Mouse (Mus musculus) forebrain, embryonic 10.5 days (tissue): Measurements from ENCODE around the gene Pde7b. TPM values are rescaled to one million over a fixed set of nuclear protein-coding genes. Genes with fewer than 3 reads are reported as not detected.

Experiments used
- DNase-seq: peaks from one replicate; pipeline ENCODE4 v3.0.0-alpha.2; 2017; ENCODE audit warnings: low spot score; ENCODE audit errors: extremely low spot score
- H3K27ac ChIP-seq: fragments of 300-500 bp; sonication (generic); 2 replicates; pipeline ENCODE4 v1.5.1; 2016; ENCODE audit warnings: mild to moderate bottlenecking
- H3K27me3 ChIP-seq: fragments of 300-500 bp; sonication (generic); 2 replicates; pipeline ENCODE4 v1.6.1; 2016; ENCODE audit warnings: mild to moderate bottlenecking; ENCODE audit not compliant: poor library complexity, severe bottlenecking
- H3K36me3 ChIP-seq: fragments of 300-500 bp; sonication (generic); replicated peaks from 2 replicates; pipeline ENCODE4 v1.6.1; 2016; ENCODE audit warnings: mild to moderate bottlenecking, moderate library complexity
- H3K4me1 ChIP-seq: fragments of 300-500 bp; sonication (generic); 2 replicates; pipeline ENCODE4 v1.6.1; 2016
- H3K4me3 ChIP-seq: fragments of 300-500 bp; sonication (generic); 2 replicates; pipeline ENCODE4 v1.5.1; 2016; ENCODE audit warnings: mild to moderate bottlenecking, moderate library complexity
- H3K9me3 ChIP-seq: fragments of 300-500 bp; sonication (generic); 2 replicates; pipeline ENCODE4 v1.6.1; 2016; ENCODE audit warnings: mild to moderate bottlenecking, moderate library complexity
- WGBS: fragments of 180-500 bp; shearing (Covaris S2); methylation state at CpG from one replicate; pipeline ENCODE4 v1.1.7; 2016; 5-methylcytosine and 5-hydroxymethylcytosine counted together
- polyA plus RNA-seq: library from polyadenylated mRNA; unstranded; fragments of >200 nt; fragmentation: Nextera tagmentation; extraction: Ambion mirVana; gene quantifications from 2 replicates; pipeline ENCODE4 v1.2.1, GENCODE M21; 2016

Pde7b gene
- polyA plus RNA-seq, 1 experiment from 2014 or later: 0.89 TPM

DNA sequence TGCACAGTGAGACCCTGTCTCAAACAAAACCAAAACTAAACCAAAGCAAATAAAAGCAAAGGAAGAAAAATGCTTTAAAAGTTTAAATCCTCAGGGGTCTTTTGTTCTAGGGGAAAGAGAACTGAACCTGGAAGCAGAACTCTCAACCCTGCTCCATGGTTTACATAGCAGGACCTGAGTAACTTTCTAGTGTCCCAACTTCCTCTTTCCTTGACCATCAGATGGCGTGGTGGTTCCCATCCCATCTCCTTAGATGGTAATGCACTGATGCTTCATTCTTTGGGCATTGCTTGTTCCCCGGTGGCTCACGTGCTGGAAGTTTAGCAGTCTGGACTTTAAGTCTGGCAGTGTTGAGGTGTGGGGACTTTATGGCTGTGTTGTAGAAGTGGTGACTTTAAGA, 343.5 kb downstream of the Pde7b start:
- Histone ChIP-seq H3K36me3 (no peaks in the 10 kb centered on the region), H3K4me3 (no peak overlapping the region), H3K4me1 (peaks cover 11% of the 10 kb centered on the region), H3K9me3 (no peaks in the 10 kb centered on the region), H3K27me3 (no peaks in the 10 kb centered on the region), H3K27ac (no peak overlapping the region)
- 79% methylated on average over 3 of the region's 3 CpGs for WGBS
- no peak for DNase-seq

GRCm38 (mm10) chr10:20380798-20381197, 344.1 kb downstream of the Pde7b start:
- Histone ChIP-seq H3K4me1 (peaks cover 11% of the 10 kb centered on the region), H3K27me3 (no peaks in the 10 kb centered on the region), H3K36me3 (no peaks in the 10 kb centered on the region), H3K4me3 (no peak overlapping the region), H3K27ac (no peak overlapping the region), H3K9me3 (no peaks in the 10 kb centered on the region)
- no peak for DNase-seq
- WGBS: 90% methylated on average over 3 of the region's 3 CpGs

DNA sequence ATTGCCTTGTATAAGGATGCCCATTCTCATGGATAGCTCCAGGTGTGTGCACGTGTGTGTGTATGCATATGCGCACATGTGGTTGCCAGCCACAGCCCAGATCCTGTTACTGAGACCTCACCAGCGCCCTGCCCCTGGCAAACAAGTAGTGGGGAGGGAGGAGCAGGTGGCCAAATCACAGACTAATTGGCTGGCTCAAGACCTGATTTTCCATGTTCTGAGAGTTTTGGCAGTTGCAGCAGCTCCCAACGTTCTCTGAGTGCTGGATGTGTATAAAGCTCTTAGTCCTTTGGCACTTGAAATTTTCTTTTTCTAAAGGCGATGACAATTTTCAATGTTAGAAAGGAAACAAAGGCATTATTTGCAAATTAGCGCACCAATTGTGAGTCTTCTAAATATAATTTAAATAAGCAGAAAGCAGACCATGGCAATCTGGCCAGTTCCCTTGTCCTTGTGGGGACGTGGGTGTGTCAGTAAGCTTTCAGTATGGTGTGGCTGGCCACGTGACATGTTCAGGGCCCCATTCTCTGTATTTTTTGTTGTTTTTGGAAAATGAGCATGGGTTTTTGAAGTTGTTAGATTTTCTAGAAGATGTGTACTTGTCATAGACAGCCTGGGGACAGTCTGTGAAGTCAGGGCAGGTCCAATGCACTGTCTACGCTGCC, 345.7 kb downstream of the Pde7b start:
- H3K4me3 ChIP-seq: no peak overlapping the region
- H3K27me3 ChIP-seq: no peaks in the 10 kb centered on the region
- WGBS: 81% methylated on average over 9 of the region's 9 CpGs
- H3K36me3 ChIP-seq: no peaks in the 10 kb centered on the region
- no peak for DNase-seq
- H3K4me1 ChIP-seq: peaks cover 11% of the 10 kb centered on the region
- no peak overlapping the region for H3K27ac ChIP-seq
- H3K9me3 ChIP-seq: no peaks in the 10 kb centered on the region

DNA sequence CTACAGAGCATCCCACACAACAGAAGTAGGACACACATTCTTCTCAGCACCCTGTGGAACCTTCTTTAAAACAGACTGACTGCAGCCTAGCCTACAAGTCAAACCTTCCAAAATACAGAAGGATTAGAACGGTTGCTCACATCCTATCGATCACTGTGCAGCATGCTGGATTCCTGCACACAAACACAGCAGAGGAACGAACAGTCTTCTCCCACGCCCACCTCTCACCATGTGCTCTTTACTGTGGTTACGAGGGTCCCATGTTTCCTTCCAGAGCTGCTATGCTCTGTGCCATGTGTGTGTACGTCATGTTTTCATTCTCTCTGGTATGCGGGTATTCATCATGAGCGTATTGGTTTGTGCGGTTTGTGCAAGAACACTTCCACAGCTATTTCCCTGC, 347.3 kb downstream of the Pde7b start:
- Histone ChIP-seq H3K36me3 (no peaks in the 10 kb centered on the region), H3K4me3 (no peak overlapping the region), H3K9me3 (no peaks in the 10 kb centered on the region), H3K4me1 (peaks cover 5% of the 10 kb centered on the region), H3K27me3 (no peaks in the 10 kb centered on the region), H3K27ac (no peak overlapping the region)
- 90% methylated on average over 9 of the region's 9 CpGs for WGBS
- no peak for DNase-seq

DNA sequence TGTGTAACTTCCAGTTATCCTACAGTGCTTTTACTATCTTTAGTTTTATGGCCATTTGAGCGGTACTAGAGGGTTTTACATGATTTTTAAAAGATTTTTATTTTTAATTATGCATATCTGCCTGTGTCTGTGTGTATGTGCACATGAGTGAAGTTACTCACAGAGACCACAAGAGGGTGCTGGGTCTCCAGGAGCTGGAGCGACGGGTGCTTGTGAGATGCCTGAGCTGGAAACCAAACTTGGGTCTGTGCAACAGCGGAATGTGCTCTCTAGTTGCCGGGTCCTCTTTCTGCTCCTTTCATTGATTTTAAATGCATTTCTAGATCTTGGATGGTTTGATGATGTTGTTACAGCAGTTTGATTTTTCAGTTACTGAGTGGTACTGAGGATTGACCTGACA, 352.8 kb downstream of the Pde7b start:
- DNase-seq: no peak
- H3K9me3 ChIP-seq: peaks cover 9% of the 10 kb centered on the region; the same call in 1 of the 2 replicates
- H3K27me3 ChIP-seq: no peaks in the 10 kb centered on the region
- H3K27ac ChIP-seq: no peak overlapping the region
- H3K4me1 ChIP-seq: no peaks in the 10 kb centered on the region
- H3K4me3 ChIP-seq: no peak overlapping the region
- WGBS: 92% methylated on average over 5 of the region's 5 CpGs
- H3K36me3 ChIP-seq: no peaks in the 10 kb centered on the region

- H3K4me1 ChIP-seq: peaks cover 4% of the 10 kb centered on the region; the same call in 1 of the 2 replicates
- no peak overlapping the region for H3K4me3 ChIP-seq
- H3K9me3 ChIP-seq: peaks cover 4% of the 10 kb centered on the region; the same call in 1 of the 2 replicates
- no peaks in the 10 kb centered on the region for H3K27me3 ChIP-seq
- no peak overlapping the region for H3K27ac ChIP-seq
- 85% methylated on average over 4 of the region's 4 CpGs for WGBS
- DNase-seq: no peak
- peaks cover 34% of the 10 kb centered on the region for H3K36me3 ChIP-seq
Measured at GRCm38 (mm10) chr10:20362450-20363118, 362.3 kb downstream of the Pde7b start.

GRCm38 (mm10) chr10:20361542-20362449, 363.1 kb downstream of the Pde7b start:
- Histone ChIP-seq H3K9me3 (no peaks in the 10 kb centered on the region; the same call in 1 of the 2 replicates), H3K27ac (no peak overlapping the region), H3K4me3 (no peak overlapping the region), H3K36me3 (peaks cover 42% of the 10 kb centered on the region), H3K27me3 (no peaks in the 10 kb centered on the region), H3K4me1 (peaks cover 4% of the 10 kb centered on the region; the same call in 1 of the 2 replicates)
- 63% methylated on average over 10 of the region's 10 CpGs for WGBS
- no peak for DNase-seq

GRCm38 (mm10) chr10:20348894-20349293, 376.0 kb downstream of the Pde7b start:
- Histone ChIP-seq H3K4me3 (peak overlapping the region; percentile 81; the same call in 1 of the 2 replicates), H3K27me3 (no peaks in the 10 kb centered on the region), H3K36me3 (peaks cover 43% of the 10 kb centered on the region), H3K9me3 (no peaks in the 10 kb centered on the region), H3K27ac (no peak overlapping the region), H3K4me1 (peaks cover 11% of the 10 kb centered on the region)
- DNase-seq: no peak
- WGBS: 91% methylated on average over 2 of the region's 2 CpGs

Other genes starting within 250 kb of the Pde7b start
- 16.8 and 17.9 TPM in 2 replicates for gene Ahi1, start 227.5 kb upstream of the Pde7b start, polyA plus RNA-seq